Mouse (Mus musculus) erythroblast, embryonic 14.5 days (primary cell): ENCODE results near the gene Clmp. TPM values are rescaled to one million over a fixed set of nuclear protein-coding genes. Genes with fewer than 3 reads are reported as not detected.

Source experiments
- H3K27me3 ChIP-seq: 2 replicates; pipeline ENCODE4 v1.6.1; 2012; ENCODE audit warnings: inconsistent platforms; ENCODE audit not compliant: control insufficient read depth
- H3K36me3 ChIP-seq: 2 replicates; pipeline ENCODE4 v1.6.1; 2012; ENCODE audit warnings: mild to moderate bottlenecking, inconsistent platforms; ENCODE audit not compliant: control insufficient read depth
- H3K4me1 ChIP-seq: 2 replicates; pipeline ENCODE4 v1.6.1; 2012; ENCODE audit warnings: inconsistent platforms; ENCODE audit not compliant: control insufficient read depth
- H3K4me3 ChIP-seq: replicated peaks from 2 replicates; pipeline ENCODE3; 2012; ENCODE audit warnings: moderate library complexity, mild to moderate bottlenecking, inconsistent platforms
- H3K9me3 ChIP-seq: 2 replicates; pipeline ENCODE4 v1.6.1; 2012; ENCODE audit warnings: low read length, inconsistent platforms, mixed read lengths; ENCODE audit not compliant: control insufficient read depth
- GATA1 ChIP-seq: IDR thresholded peaks from 2 replicates; pipeline ENCODE4 v1.6.1; 2012; ENCODE audit warnings: low read length, inconsistent platforms, mixed read lengths
- TAL1 ChIP-seq: IDR thresholded peaks from 3 replicates; pipeline ENCODE4 v1.6.1; 2012; ENCODE audit warnings: low read length, inconsistent platforms, mixed read lengths
- polyA plus RNA-seq: library from polyadenylated mRNA; stranded (reverse); fragments of >175 nt; gene quantifications from 2 replicates; pipeline ENCODE4 v1.2.3, GENCODE M21; 2012

Clmp gene
- polyA plus RNA-seq, 1 experiment = not detected

- H3K4me3 ChIP-seq = no peak overlapping the region
- peaks cover 17% of the 10 kb centered on the region for H3K27me3 ChIP-seq
- TF ChIP-seq TAL1 = no peak
- no peak for TF ChIP-seq GATA1
Observed at GRCm38 (mm10) chr9:40687053-40687452, 1.3 kb downstream of the Clmp start.

DNA sequence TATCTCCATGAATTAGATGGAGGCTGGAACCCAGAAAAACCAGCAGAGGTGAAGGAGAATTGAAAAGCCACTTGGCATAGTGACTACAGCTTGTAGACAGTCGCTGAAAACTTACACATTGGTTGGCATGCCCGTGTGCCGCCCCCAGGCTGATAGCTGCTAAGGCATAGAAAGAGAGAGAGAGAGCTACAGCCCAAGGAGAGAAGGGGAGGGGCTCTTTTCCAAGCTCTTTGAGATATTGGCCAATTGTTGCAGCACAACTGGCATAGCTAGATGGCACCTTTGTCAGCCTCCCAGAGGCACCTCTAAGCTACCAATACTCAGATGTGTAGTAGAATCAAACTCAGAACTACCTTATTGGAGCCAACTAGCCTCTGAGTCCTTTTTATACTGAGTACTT is 1.8 kb downstream of the Clmp start:
- H3K4me1 ChIP-seq = no peaks in the 10 kb centered on the region

More at GRCm38 (mm10) chr9:40687053-40687452, 1.3 kb downstream of the Clmp start:
- Histone ChIP-seq H3K9me3 (no peaks in the 10 kb centered on the region), H3K4me1 (no peaks in the 10 kb centered on the region), H3K36me3 (no peaks in the 10 kb centered on the region)

GRCm38 (mm10) chr9:40690511-40690910 is 4.7 kb downstream of the Clmp start:
- H3K4me1 ChIP-seq = no peaks in the 10 kb centered on the region
- no peaks in the 10 kb centered on the region for H3K9me3 ChIP-seq
- no peak overlapping the region for H3K4me3 ChIP-seq
- peaks cover 17% of the 10 kb centered on the region for H3K27me3 ChIP-seq
- H3K36me3 ChIP-seq = no peaks in the 10 kb centered on the region
- TF ChIP-seq GATA1 = no peak
- TF ChIP-seq TAL1 = no peak

More for the DNA sequence above, 1.8 kb downstream of the Clmp start:
- no peak overlapping the region for H3K4me3 ChIP-seq
- TF ChIP-seq TAL1 = no peak
- no peak for TF ChIP-seq GATA1
- no peaks in the 10 kb centered on the region for H3K9me3 ChIP-seq
- H3K36me3 ChIP-seq = no peaks in the 10 kb centered on the region
- H3K27me3 ChIP-seq = peaks cover 17% of the 10 kb centered on the region

- Histone ChIP-seq H3K4me1 (no peaks in the 10 kb centered on the region), H3K9me3 (no peaks in the 10 kb centered on the region), H3K36me3 (no peaks in the 10 kb centered on the region), H3K4me3 (no peak overlapping the region), H3K27me3 (no peaks in the 10 kb centered on the region)
- TF ChIP-seq TAL1 = no peak
- no peak for TF ChIP-seq GATA1
Observed at GRCm38 (mm10) chr9:40693026-40693425, 7.3 kb downstream of the Clmp start.

GRCm38 (mm10) chr9:40693768-40694167 is 8.0 kb downstream of the Clmp start:
- Histone ChIP-seq H3K36me3 (no peaks in the 10 kb centered on the region), H3K4me1 (no peaks in the 10 kb centered on the region), H3K4me3 (no peak overlapping the region), H3K9me3 (no peaks in the 10 kb centered on the region), H3K27me3 (no peaks in the 10 kb centered on the region)
- no peak for TF ChIP-seq TAL1
- TF ChIP-seq GATA1 = no peak

- TF ChIP-seq GATA1 (no peak), TAL1 (no peak)
- Histone ChIP-seq H3K4me1 (no peaks in the 10 kb centered on the region), H3K9me3 (no peaks in the 10 kb centered on the region), H3K36me3 (no peaks in the 10 kb centered on the region), H3K4me3 (no peak overlapping the region), H3K27me3 (no peaks in the 10 kb centered on the region)
Observed at GRCm38 (mm10) chr9:40694284-40694683, 8.5 kb downstream of the Clmp start.

DNA sequence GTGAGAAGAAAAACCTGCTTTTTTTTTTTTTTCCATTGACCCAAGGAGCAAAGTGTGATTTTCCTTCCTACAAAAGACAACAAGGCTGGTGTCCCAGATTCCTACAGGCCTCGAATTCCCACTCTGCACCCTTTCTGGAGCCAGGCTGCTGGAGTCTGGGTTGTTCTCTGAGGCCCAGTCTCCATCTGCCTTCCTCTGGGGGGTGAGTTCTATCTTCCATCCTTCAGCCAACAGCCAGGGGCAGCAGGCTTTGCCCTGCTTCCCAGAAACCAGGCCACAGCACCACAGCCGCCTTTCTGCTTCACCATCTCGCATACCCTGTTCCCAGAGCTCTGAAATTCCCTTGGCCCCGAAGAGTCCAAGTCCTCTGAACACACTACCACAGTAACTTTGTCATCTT is 10.3 kb downstream of the Clmp start:
- H3K27me3 ChIP-seq = no peaks in the 10 kb centered on the region
- no peaks in the 10 kb centered on the region for H3K9me3 ChIP-seq
- no peaks in the 10 kb centered on the region for H3K4me1 ChIP-seq
- TF ChIP-seq GATA1 (no peak), TAL1 (no peak)
- H3K4me3 ChIP-seq = no peak overlapping the region
- no peaks in the 10 kb centered on the region for H3K36me3 ChIP-seq

GRCm38 (mm10) chr9:40699194-40699593 is 13.4 kb downstream of the Clmp start:
- TF ChIP-seq GATA1 = no peak
- TF ChIP-seq TAL1 = no peak
- no peaks in the 10 kb centered on the region for H3K9me3 ChIP-seq
- H3K4me3 ChIP-seq = no peak overlapping the region
- no peaks in the 10 kb centered on the region for H3K36me3 ChIP-seq
- no peaks in the 10 kb centered on the region for H3K27me3 ChIP-seq
- H3K4me1 ChIP-seq = no peaks in the 10 kb centered on the region

DNA sequence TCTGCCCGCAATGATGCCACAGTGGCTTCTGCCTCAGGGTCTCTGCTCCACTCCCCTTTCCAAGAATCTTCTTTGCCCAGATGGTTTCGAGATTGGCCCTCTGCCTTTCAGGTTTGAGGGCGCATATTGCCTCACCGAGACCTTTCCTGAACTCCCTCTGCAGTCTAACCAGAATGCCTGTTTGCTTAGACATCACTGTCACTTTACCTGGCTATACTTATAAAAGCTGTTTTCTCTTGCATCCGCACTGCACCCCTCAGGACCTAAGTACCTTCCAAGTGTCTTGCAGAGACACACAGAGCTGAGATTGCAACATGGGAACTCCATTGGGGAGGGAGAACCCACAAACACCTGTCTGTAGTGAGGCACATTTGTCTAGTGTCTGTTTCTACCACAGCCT is 14.5 kb downstream of the Clmp start:
- TF ChIP-seq GATA1 = no peak
- no peak for TF ChIP-seq TAL1
- Histone ChIP-seq H3K4me3 (no peak overlapping the region), H3K27me3 (no peaks in the 10 kb centered on the region), H3K36me3 (no peaks in the 10 kb centered on the region), H3K4me1 (no peaks in the 10 kb centered on the region), H3K9me3 (no peaks in the 10 kb centered on the region)

- H3K4me1 ChIP-seq = no peaks in the 10 kb centered on the region
- no peak overlapping the region for H3K4me3 ChIP-seq
- H3K36me3 ChIP-seq = no peaks in the 10 kb centered on the region
- TF ChIP-seq TAL1 (no peak), GATA1 (no peak)
- H3K9me3 ChIP-seq = no peaks in the 10 kb centered on the region
- no peaks in the 10 kb centered on the region for H3K27me3 ChIP-seq
Observed at GRCm38 (mm10) chr9:40704364-40705276, 18.9 kb downstream of the Clmp start.
